Mouse (Mus musculus): ENCODE results near the gene Pigk. TPM values are rescaled to one million over a fixed set of nuclear protein-coding genes. Genes with fewer than 3 reads are reported as not detected.

The Pigk gene
- total and polyA plus RNA-seq, 3 experiments, result 6.4 to 28.1 (median 24.0) TPM

DNA sequence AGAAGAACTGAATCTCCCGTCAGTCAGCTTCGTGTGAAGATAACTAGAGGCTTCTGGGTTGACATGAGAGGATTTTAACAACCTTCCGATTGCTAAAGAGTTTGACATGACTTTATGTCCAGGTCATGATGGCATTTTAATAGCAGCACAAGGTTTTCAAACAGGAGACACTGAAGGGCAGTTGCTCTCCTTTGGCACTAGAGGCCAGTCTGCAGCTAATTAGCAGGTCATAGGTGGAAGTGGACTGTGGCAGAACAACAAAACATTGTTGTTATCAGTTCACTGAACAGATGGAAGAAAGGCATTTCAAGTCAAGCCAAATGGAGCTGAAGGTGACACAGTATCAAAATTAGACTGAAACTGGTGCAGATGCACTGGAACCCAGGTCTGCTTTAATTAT, 4.0 kb upstream of the Pigk start:
- Histone ChIP-seq H3K79me2 (replicated peaks; ENCODE audit: control insufficient read depth, insufficient read depth, low read length) (no peaks in the 10 kb centered on the region; the same call in 1 of the 2 replicates), H3K27ac (no peak overlapping the region), H3K27me3 (ENCODE audit: control insufficient read depth, insufficient read depth, low read length) (no peaks in the 10 kb centered on the region), H3K36me3 (ENCODE audit: control insufficient read depth, insufficient read depth, low read length) (peaks cover 3% of the 10 kb centered on the region; the same call in 1 of the 2 replicates), H3K4me1 (ENCODE audit: control insufficient read depth, insufficient read depth, low read length) (no peaks in the 10 kb centered on the region; the same call in 1 of the 2 replicates), H3K4me3 (no peak overlapping the region), H3K9ac (ENCODE audit: low read depth, low read length) (no peak overlapping the region)
- no peak for TF ChIP-seq EP300 (IDR thresholded peaks at IDR 0.05; ENCODE audit: insufficient read depth, low read depth, low read length)
- peak; percentile 60 for TF ChIP-seq CTCF (IDR thresholded peaks at IDR 0.05)
- TF ChIP-seq POLR2A (IDR thresholded peaks at IDR 0.05; ENCODE audit: insufficient read depth, low read depth, low read length), result no peak
- no peak for DNase-seq
- 70% methylated on average over 3 of the region's 3 CpGs for WGBS
- intact Hi-C loops (cut with DNase I), result loop anchor here (5.0 to 10.0 kb wide), 2 partner anchors 313 to 365 kb away; partner anchors contain the start of genes Miga1, Usp33 and Zzz3

GRCm38 (mm10) chr3:152712957-152713356, 943 bp upstream of the Pigk start:
- Histone ChIP-seq H3K9ac (ENCODE audit: low read depth, low read length) (no peak overlapping the region), H3K27ac (no peak overlapping the region), H3K36me3 (ENCODE audit: control insufficient read depth, insufficient read depth, low read length) (peaks cover 3% of the 10 kb centered on the region; the same call in 1 of the 2 replicates), H3K4me1 (ENCODE audit: control insufficient read depth, insufficient read depth, low read length) (no peaks in the 10 kb centered on the region; the same call in 1 of the 2 replicates), H3K4me3 (no peak overlapping the region), H3K79me2 (replicated peaks; ENCODE audit: control insufficient read depth, insufficient read depth, low read length) (no peaks in the 10 kb centered on the region; the same call in 1 of the 2 replicates), H3K27me3 (ENCODE audit: control insufficient read depth, insufficient read depth, low read length) (no peaks in the 10 kb centered on the region)
- intact Hi-C loops (cut with DNase I), result loop anchor here (5.0 to 10.0 kb wide), 2 partner anchors 316 to 368 kb away; partner anchors contain the start of genes Miga1, Usp33 and Zzz3
- 61% methylated on average over 4 of the region's 4 CpGs for WGBS
- no peak for TF ChIP-seq POLR2A (IDR thresholded peaks at IDR 0.05; ENCODE audit: insufficient read depth, low read depth, low read length)
- no peak for TF ChIP-seq EP300 (IDR thresholded peaks at IDR 0.05; ENCODE audit: insufficient read depth, low read depth, low read length)
- no peak for TF ChIP-seq CTCF (IDR thresholded peaks at IDR 0.05)
- DNase-seq, result no peak

GRCm38 (mm10) chr3:152721301-152721700, 7.4 kb downstream of the Pigk start:
- H3K4me3 ChIP-seq, result no peak overlapping the region
- WGBS, result 84% methylated on average over 6 of the region's 6 CpGs
- no peaks in the 10 kb centered on the region for H3K27me3 ChIP-seq (ENCODE audit: control insufficient read depth, insufficient read depth, low read length)
- DNase-seq, result no peak
- H3K79me2 ChIP-seq (replicated peaks; ENCODE audit: control insufficient read depth, insufficient read depth, low read length), result peaks cover 4% of the 10 kb centered on the region
- H3K27ac ChIP-seq, result no peak overlapping the region
- TF ChIP-seq CTCF (IDR thresholded peaks at IDR 0.05) (peak; percentile 39), POLR2A (IDR thresholded peaks at IDR 0.05; ENCODE audit: insufficient read depth, low read depth, low read length) (no peak)
- intact Hi-C loops (cut with DNase I), result no loop called here
- H3K36me3 ChIP-seq (ENCODE audit: control insufficient read depth, insufficient read depth, low read length), result no peaks in the 10 kb centered on the region
- H3K4me1 ChIP-seq (ENCODE audit: control insufficient read depth, insufficient read depth, low read length), result no peaks in the 10 kb centered on the region
- H3K9ac ChIP-seq (ENCODE audit: low read depth, low read length), result no peak overlapping the region

- no peak overlapping the region for H3K9ac ChIP-seq (ENCODE audit: low read depth, low read length)
- intact Hi-C loops (cut with DNase I), result no loop called here
- H3K27me3 ChIP-seq (ENCODE audit: control insufficient read depth, insufficient read depth, low read length), result no peaks in the 10 kb centered on the region
- no peaks in the 10 kb centered on the region for H3K36me3 ChIP-seq (ENCODE audit: control insufficient read depth, insufficient read depth, low read length)
- no peak for TF ChIP-seq POLR2A (IDR thresholded peaks at IDR 0.05; ENCODE audit: insufficient read depth, low read depth, low read length)
- TF ChIP-seq EP300 (IDR thresholded peaks at IDR 0.05; ENCODE audit: insufficient read depth, low read depth, low read length), result no peak
- TF ChIP-seq CTCF (IDR thresholded peaks at IDR 0.05), result 0 out of 2 replicates have a peak, but pooled peaks have one; percentile 21
- no peaks in the 10 kb centered on the region for H3K4me1 ChIP-seq (ENCODE audit: control insufficient read depth, insufficient read depth, low read length)
- no peak overlapping the region for H3K27ac ChIP-seq
- 63% methylated on average over 3 of the region's 3 CpGs for WGBS
- no peak overlapping the region for H3K4me3 ChIP-seq
- no peak for DNase-seq
- peaks cover 4% of the 10 kb centered on the region for H3K79me2 ChIP-seq (replicated peaks; ENCODE audit: control insufficient read depth, insufficient read depth, low read length)
Measured at GRCm38 (mm10) chr3:152722836-152723235, 8.9 kb downstream of the Pigk start.

DNA sequence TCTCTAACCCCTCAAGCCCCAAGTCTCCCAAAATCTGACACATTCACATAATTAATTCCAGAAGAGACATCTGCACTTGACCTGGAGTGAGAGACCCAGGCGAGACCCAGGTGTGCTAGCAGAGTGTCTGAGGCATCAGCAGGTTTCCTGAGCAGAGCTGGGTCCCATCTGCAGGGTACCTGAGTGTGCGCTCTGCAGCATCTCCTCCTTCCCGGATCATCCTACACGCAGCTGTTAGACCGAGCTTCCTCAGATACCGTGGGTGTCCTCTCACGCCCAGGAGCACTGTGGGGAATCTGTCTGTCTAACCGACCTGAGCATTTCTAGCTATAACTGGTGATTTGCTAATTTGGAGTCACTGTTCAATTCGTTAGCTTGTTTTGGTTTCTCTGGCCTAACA, 10.5 kb downstream of the Pigk start:
- Histone ChIP-seq H3K27me3 (ENCODE audit: control insufficient read depth, insufficient read depth, low read length) (no peaks in the 10 kb centered on the region), H3K4me1 (ENCODE audit: control insufficient read depth, insufficient read depth, low read length) (no peaks in the 10 kb centered on the region), H3K27ac (no peak overlapping the region), H3K9ac (ENCODE audit: low read depth, low read length) (no peak overlapping the region), H3K79me2 (replicated peaks; ENCODE audit: control insufficient read depth, insufficient read depth, low read length) (peaks cover 4% of the 10 kb centered on the region), H3K4me3 (no peak overlapping the region), H3K36me3 (ENCODE audit: control insufficient read depth, insufficient read depth, low read length) (no peaks in the 10 kb centered on the region)
- WGBS, result 88% methylated on average over 9 of the region's 9 CpGs
- DNase-seq, result no peak
- intact Hi-C loops (cut with DNase I), result no loop called here
- no peak for TF ChIP-seq CTCF (IDR thresholded peaks at IDR 0.05)
- no peak for TF ChIP-seq POLR2A (IDR thresholded peaks at IDR 0.05; ENCODE audit: insufficient read depth, low read depth, low read length)
- TF ChIP-seq EP300 (IDR thresholded peaks at IDR 0.05; ENCODE audit: insufficient read depth, low read depth, low read length), result no peak

- no peak overlapping the region for H3K27ac ChIP-seq
- no peak overlapping the region for H3K4me3 ChIP-seq
- H3K27me3 ChIP-seq (ENCODE audit: control insufficient read depth, insufficient read depth, low read length), result no peaks in the 10 kb centered on the region
- DNase-seq, result no peak
- intact Hi-C loops (cut with DNase I), result no loop called here
- no peaks in the 10 kb centered on the region for H3K4me1 ChIP-seq (ENCODE audit: control insufficient read depth, insufficient read depth, low read length)
- H3K36me3 ChIP-seq (ENCODE audit: control insufficient read depth, insufficient read depth, low read length), result no peaks in the 10 kb centered on the region
- H3K79me2 ChIP-seq (replicated peaks; ENCODE audit: control insufficient read depth, insufficient read depth, low read length), result peaks cover 4% of the 10 kb centered on the region
- H3K9ac ChIP-seq (ENCODE audit: low read depth, low read length), result no peak overlapping the region
- 91% methylated on average over 6 of the region's 6 CpGs for whole genome bisulfite sequencing
- TF ChIP-seq CTCF (IDR thresholded peaks at IDR 0.05) (no peak), EP300 (IDR thresholded peaks at IDR 0.05; ENCODE audit: insufficient read depth, low read depth, low read length) (no peak), POLR2A (IDR thresholded peaks at IDR 0.05; ENCODE audit: insufficient read depth, low read depth, low read length) (no peak)
Measured at GRCm38 (mm10) chr3:152728238-152728637, 14.3 kb downstream of the Pigk start.

All from heart, adult 2 months (tissue).